Mouse (Mus musculus) MEL (cell line): ENCODE measurements around the gene Farp1. TPM values are rescaled to one million over a fixed set of nuclear protein-coding genes. Genes with fewer than 3 reads are reported as not detected.

ENCODE experiments used
- DNase-seq: peaks from one replicate; pipeline ENCODE4 v3.0.0; 2011; ENCODE audit warnings: low read depth, low spot score
- H3K27ac ChIP-seq: 2 replicates; pipeline ENCODE4 v1.5.1; 2012; ENCODE audit warnings: low read depth, mild to moderate bottlenecking, control low read depth, low read length, moderate library complexity; ENCODE audit not compliant: control insufficient read depth
- H3K27me3 ChIP-seq, 2 experiments: fragments of 150-350 bp in 1 of 2; sonication (generic) in 1 of 2; 2 replicates each; pipeline ENCODE4 v1.6.1; 2012; ENCODE audit warnings: low read length in 2 of 2, mild to moderate bottlenecking in 2 of 2, improper control_type of control experiment in 1 of 2, moderate library complexity in 1 of 2; ENCODE audit not compliant: insufficient read depth in 2 of 2, control insufficient read depth in 1 of 2
- H3K36me3 ChIP-seq, 2 experiments: 2 replicates each; pipeline ENCODE4 v1.6.1; 2012 to 2014; ENCODE audit warnings: low read length in 2 of 2, improper control_type of control experiment in 1 of 2, inconsistent platforms in 1 of 2, mild to moderate bottlenecking in 1 of 2; ENCODE audit not compliant: insufficient read depth in 2 of 2, control insufficient read depth in 1 of 2
- H3K4me1 ChIP-seq, 2 experiments: fragments of 150-350 bp in 1 of 2; sonication (generic) in 1 of 2; 2 replicates each; pipeline ENCODE4 v1.6.1; 2012; ENCODE audit warnings: low read length in 2 of 2, improper control_type of control experiment in 1 of 2, mild to moderate bottlenecking in 1 of 2; ENCODE audit not compliant: insufficient read depth in 2 of 2, control insufficient read depth in 1 of 2
- H3K4me3 ChIP-seq, 2 experiments: fragments of 150-350 bp in 1 of 2; sonication (generic) in 1 of 2; 2 replicates each; pipeline ENCODE4 v1.5.1; 2012; ENCODE audit warnings: low read depth in 2 of 2, low read length in 2 of 2, mild to moderate bottlenecking in 2 of 2, moderate library complexity in 2 of 2, control low read depth in 1 of 2, improper control_type of control experiment in 1 of 2; ENCODE audit not compliant: control insufficient read depth in 1 of 2, insufficient read depth in 1 of 2
- H3K79me2 ChIP-seq: 2 replicates; pipeline ENCODE4 v1.6.1; 2012; ENCODE audit warnings: mild to moderate bottlenecking, low read length, moderate library complexity; ENCODE audit not compliant: control insufficient read depth, poor library complexity, insufficient read depth
- H3K9ac ChIP-seq: 2 replicates; pipeline ENCODE4 v1.6.1; 2012; ENCODE audit warnings: low read depth, mild to moderate bottlenecking, control low read depth, low read length, moderate library complexity; ENCODE audit not compliant: control insufficient read depth, poor library complexity, severe bottlenecking
- H3K9me3 ChIP-seq: fragments of 150-350 bp; sonication (generic); replicated peaks from 2 replicates; pipeline ENCODE4 v1.6.1; 2012; ENCODE audit warnings: mild to moderate bottlenecking, low read length, improper control_type of control experiment, moderate library complexity; ENCODE audit not compliant: insufficient read depth
- BHLHE40 ChIP-seq: IDR thresholded peaks from 2 replicates; pipeline ENCODE4 v1.6.1; 2012; ENCODE audit warnings: low read depth, mild to moderate bottlenecking, inconsistent platforms, low read length, improper control_type of control experiment, borderline replicate concordance
- CHD2 ChIP-seq: IDR thresholded peaks from 2 replicates; pipeline ENCODE4 v1.6.1; 2011; ENCODE audit warnings: low read length, improper control_type of control experiment
- CTCF ChIP-seq, 3 experiments: IDR thresholded peaks in 2 of 3; conservative IDR thresholded peaks in 1 of 3; 2 replicates each; pipeline ENCODE4 v1.5.1; 2011 to 2012; ENCODE audit warnings: low read length in 3 of 3, low read depth in 2 of 3, mild to moderate bottlenecking in 2 of 3, improper control_type of control experiment in 1 of 3, inconsistent platforms in 1 of 3, mixed read lengths in 1 of 3, moderate library complexity in 1 of 3; ENCODE audit not compliant: control insufficient read depth in 1 of 3, insufficient read depth in 1 of 3, poor library complexity in 1 of 3, severe bottlenecking in 1 of 3
- E2F4 ChIP-seq: IDR thresholded peaks from 2 replicates; pipeline ENCODE4 v1.6.1; 2011; ENCODE audit warnings: low read depth, low read length, improper control_type of control experiment, borderline replicate concordance
- ELF1 ChIP-seq: IDR thresholded peaks from 2 replicates; pipeline ENCODE4 v1.6.1; 2014; ENCODE audit warnings: low read depth, mild to moderate bottlenecking, inconsistent platforms, low read length, improper control_type of control experiment, moderate library complexity
- EP300 ChIP-seq, 2 experiments: IDR thresholded peaks; 2 replicates each; pipeline ENCODE4 v1.6.1; 2011; ENCODE audit warnings: improper control_type of control experiment in 2 of 2, low read length in 2 of 2, low read depth in 1 of 2, mild to moderate bottlenecking in 1 of 2
- ETS1 ChIP-seq: IDR thresholded peaks from 2 replicates; pipeline ENCODE4 v1.6.1; 2012; ENCODE audit warnings: low read depth, mild to moderate bottlenecking, inconsistent platforms, low read length, improper control_type of control experiment, moderate library complexity
- GABPA ChIP-seq: IDR thresholded peaks from 2 replicates; pipeline ENCODE4 v1.6.1; 2012; ENCODE audit warnings: low read depth, mild to moderate bottlenecking, inconsistent platforms, low read length, improper control_type of control experiment, moderate library complexity
- GATA1 ChIP-seq: IDR thresholded peaks from 2 replicates; pipeline ENCODE4 v1.6.1; 2011; ENCODE audit warnings: low read depth, low read length, improper control_type of control experiment
- HCFC1 ChIP-seq: IDR thresholded peaks from 2 replicates; pipeline ENCODE4 v1.6.1; 2012; ENCODE audit warnings: low read depth, mild to moderate bottlenecking, inconsistent platforms, low read length, improper control_type of control experiment, moderate library complexity
- JUND ChIP-seq: IDR thresholded peaks from 2 replicates; pipeline ENCODE4 v1.6.1; 2011; ENCODE audit warnings: low read depth, mild to moderate bottlenecking, improper control_type of control experiment, low read length
- KAT2A ChIP-seq: conservative IDR thresholded peaks from 2 replicates; pipeline ENCODE4 v1.6.1; 2012; ENCODE audit warnings: low read depth, low read length, improper control_type of control experiment, inconsistent platforms
- MAFK ChIP-seq: IDR thresholded peaks from 2 replicates; pipeline ENCODE4 v1.6.1; 2011; ENCODE audit warnings: low read depth, mild to moderate bottlenecking, low read length, improper control_type of control experiment, borderline replicate concordance
- MAX ChIP-seq: IDR thresholded peaks from 2 replicates; pipeline ENCODE4 v1.6.1; 2011; ENCODE audit warnings: low read length, improper control_type of control experiment
- MEF2A ChIP-seq: IDR thresholded peaks from 2 replicates; pipeline ENCODE4 v1.6.1; 2014; ENCODE audit warnings: low read depth, mild to moderate bottlenecking, inconsistent platforms, low read length, improper control_type of control experiment; ENCODE audit not compliant: poor library complexity, insufficient replicate concordance, severe bottlenecking; ENCODE audit errors: extremely low read depth
- MXI1 ChIP-seq: IDR thresholded peaks from 2 replicates; pipeline ENCODE4 v1.6.1; 2011; ENCODE audit warnings: mild to moderate bottlenecking, low read depth, low read length, improper control_type of control experiment
- MYB ChIP-seq: IDR thresholded peaks from 2 replicates; pipeline ENCODE4 v1.6.1; 2011; ENCODE audit warnings: mild to moderate bottlenecking, low read depth, low read length, improper control_type of control experiment
- NRF1 ChIP-seq: IDR thresholded peaks from 2 replicates; pipeline ENCODE4 v1.6.1; 2014; ENCODE audit warnings: low read depth, mild to moderate bottlenecking, inconsistent platforms, low read length, improper control_type of control experiment, moderate library complexity; ENCODE audit not compliant: poor library complexity, insufficient read depth, severe bottlenecking
- POLR2A ChIP-seq, 2 experiments: IDR thresholded peaks; 2 replicates each; pipeline ENCODE4 v1.6.1; 2011 to 2012; ENCODE audit warnings: low read length in 2 of 2, mild to moderate bottlenecking in 2 of 2, control low read depth in 1 of 2, improper control_type of control experiment in 1 of 2, low read depth in 1 of 2, moderate library complexity in 1 of 2; ENCODE audit not compliant: control insufficient read depth in 1 of 2, insufficient read depth in 1 of 2, poor library complexity in 1 of 2
- POLR2AphosphoS2 ChIP-seq: IDR thresholded peaks from 2 replicates; pipeline ENCODE4 v1.6.1; 2011; ENCODE audit warnings: low read length, improper control_type of control experiment
- POLR2AphosphoS5 ChIP-seq: IDR thresholded peaks from 2 replicates; pipeline ENCODE4 v1.6.1; 2012; ENCODE audit warnings: low read depth, borderline replicate concordance, mild to moderate bottlenecking, inconsistent platforms, low read length, moderate library complexity, mixed read lengths
- SIN3A ChIP-seq: IDR thresholded peaks from 2 replicates; pipeline ENCODE4 v1.6.1; 2012; ENCODE audit warnings: low read length, improper control_type of control experiment, inconsistent platforms
- TAL1 ChIP-seq: IDR thresholded peaks from 2 replicates; pipeline ENCODE4 v1.6.1; 2012; ENCODE audit warnings: mild to moderate bottlenecking, inconsistent platforms, low read length, moderate library complexity, mixed read lengths
- TBP ChIP-seq: IDR thresholded peaks from 2 replicates; pipeline ENCODE4 v1.8.0; 2011; ENCODE audit warnings: low read depth, low read length, improper control_type of control experiment
- USF1 ChIP-seq: IDR thresholded peaks from 2 replicates; pipeline ENCODE4 v1.6.1; 2014; ENCODE audit warnings: low read depth, mild to moderate bottlenecking, inconsistent platforms, low read length, improper control_type of control experiment, moderate library complexity
- ZMIZ1 ChIP-seq: IDR thresholded peaks from 2 replicates; pipeline ENCODE4 v1.6.1; 2012; ENCODE audit warnings: low read depth, mild to moderate bottlenecking, inconsistent platforms, low read length, improper control_type of control experiment, moderate library complexity
- ZNF384 ChIP-seq: IDR thresholded peaks from 2 replicates; pipeline ENCODE4 v1.6.1; 2012; ENCODE audit warnings: low read depth, mild to moderate bottlenecking, inconsistent platforms, low read length, improper control_type of control experiment
- polyA plus RNA-seq, 2 experiments: library from polyadenylated mRNA; stranded (reverse) in 1 of 2; unstranded in 1 of 2; fragments of >175 nt in 1 of 2; fragments of >200 nt in 1 of 2; gene quantifications; 2 replicates each; pipeline versions ENCODE4 v1.2.1 to v1.2.4; 2012; ENCODE audit warnings: low replicate concordance in 2 of 2, low read depth in 1 of 2; ENCODE audit not compliant: insufficient read length in 2 of 2, insufficient read depth in 1 of 2, missing spikeins in 1 of 2
- total RNA-seq: library from RNA; depleted of rRNA; stranded (reverse); fragments of 300-350 nt; gene quantifications from 2 replicates; pipeline ENCODE4 v1.2.3, GENCODE M21; 2012

Gene Farp1
- total and polyA plus RNA-seq, 3 experiments, result 0.62 to 1.1 TPM; not detected in 1

GRCm38 (mm10) chr14:121214636-121215257 is 179.7 kb downstream of the Farp1 start:
- Histone ChIP-seq H3K4me1 (no peaks in the 10 kb centered on the region), H3K27me3 (no peaks in the 10 kb centered on the region), H3K4me3 (no peak overlapping the region), H3K9me3 (no peaks in the 10 kb centered on the region), H3K36me3 (no peaks in the 10 kb centered on the region), H3K79me2 (no peaks in the 10 kb centered on the region), H3K27ac (no peak overlapping the region), H3K9ac (no peak overlapping the region)
- DNase-seq, result no peak
- no peak for TF ChIP-seq MEF2A
- TF ChIP-seq SIN3A, result no peak
- no peak for TF ChIP-seq POLR2A (IDR thresholded peaks at IDR 0.05; ENCODE audit: control insufficient read depth in 1 of 2, insufficient read depth in 1 of 2, low read depth in 1 of 2, low read length in 2 of 2, poor library complexity in 1 of 2)
- no peak for TF ChIP-seq MYB
- no peak for TF ChIP-seq CTCF (IDR thresholded peaks at IDR 0.05 in 2 of 3, conservative IDR thresholded peaks at IDR 0.05 in 1 of 3; ENCODE audit: control insufficient read depth in 1 of 3, insufficient read depth in 1 of 3, low read depth in 2 of 3, low read length in 3 of 3, poor library complexity in 1 of 3, severe bottlenecking in 1 of 3)
- TF ChIP-seq GATA1, result no peak
- TF ChIP-seq CHD2, result no peak
- TF ChIP-seq EP300 (IDR thresholded peaks at IDR 0.05; ENCODE audit: low read depth in 1 of 2, low read length in 2 of 2), result no peak
- TF ChIP-seq E2F4, result no peak
- TF ChIP-seq MAX, result no peak

GRCm38 (mm10) chr14:121215817-121216216 is 180.8 kb downstream of the Farp1 start:
- DNase-seq, result no peak
- no peak for TF ChIP-seq USF1
- TF ChIP-seq ETS1, result no peak
- no peak for TF ChIP-seq ZNF384
- TF ChIP-seq POLR2AphosphoS5, result no peak
- no peak for TF ChIP-seq MYB
- TF ChIP-seq ZMIZ1, result no peak
- TF ChIP-seq MAFK, result no peak
- TF ChIP-seq POLR2A (IDR thresholded peaks at IDR 0.05; ENCODE audit: control insufficient read depth in 1 of 2, insufficient read depth in 1 of 2, low read depth in 1 of 2, low read length in 2 of 2, poor library complexity in 1 of 2), result no peak
- no peak for TF ChIP-seq TAL1
- TF ChIP-seq BHLHE40, result no peak
- TF ChIP-seq POLR2AphosphoS2, result no peak
- no peak for TF ChIP-seq GABPA
- TF ChIP-seq ELF1, result no peak
- no peak for TF ChIP-seq KAT2A
- TF ChIP-seq NRF1, result no peak
- TF ChIP-seq MXI1, result no peak
- TF ChIP-seq HCFC1, result no peak
- no peak for TF ChIP-seq TBP
- TF ChIP-seq JUND, result no peak
- no peaks in the 10 kb centered on the region for H3K9me3 ChIP-seq
- no peak overlapping the region for H3K4me3 ChIP-seq
- peaks cover 0 to 3% of the 10 kb centered on the region in 2 experiments; a peak in 1 of 4 replicates for H3K4me1 ChIP-seq
- H3K27ac ChIP-seq, result no peak overlapping the region
- H3K79me2 ChIP-seq, result no peaks in the 10 kb centered on the region
- H3K27me3 ChIP-seq, result no peaks in the 10 kb centered on the region
- H3K36me3 ChIP-seq, result no peaks in the 10 kb centered on the region
- H3K9ac ChIP-seq, result no peak overlapping the region
